Mouse (Mus musculus) cerebellum, adult 2 months (tissue): ENCODE data around the gene Cort. TPM values are rescaled to one million over a fixed set of nuclear protein-coding genes. Genes with fewer than 3 reads are reported as not detected.

Source experiments
- DNase-seq, 2 experiments: peaks; one replicate each; pipeline ENCODE4 v3.0.0; 2021
- H3K27ac ChIP-seq: fragments of 200-500 bp; 2 replicates; pipeline ENCODE4 v1.5.1; 2012; ENCODE audit warnings: low read length, control low read depth, inconsistent platforms; ENCODE audit not compliant: insufficient read depth
- H3K27me3 ChIP-seq: fragments of 200-500 bp; 2 replicates; pipeline ENCODE4 v1.6.1; 2012; ENCODE audit warnings: inconsistent platforms, mild to moderate bottlenecking, low read length, moderate library complexity; ENCODE audit not compliant: control insufficient read depth, insufficient read depth
- H3K4me1 ChIP-seq: fragments of 200-500 bp; 2 replicates; pipeline ENCODE4 v1.6.1; 2011; ENCODE audit warnings: low read length; ENCODE audit not compliant: control insufficient read depth, insufficient read depth
- H3K4me3 ChIP-seq: fragments of 200-500 bp; replicated peaks from 2 replicates; pipeline ENCODE3; 2011; ENCODE audit warnings: mild to moderate bottlenecking, low read depth, low read length, control low read depth; ENCODE audit not compliant: insufficient read depth
- CTCF ChIP-seq: fragments of 200-500 bp; IDR thresholded peaks from 2 replicates; pipeline ENCODE4 v1.5.1; 2011; ENCODE audit warnings: low read depth, mild to moderate bottlenecking, control low read depth, low read length, moderate library complexity, borderline replicate concordance; ENCODE audit not compliant: insufficient read depth
- POLR2A ChIP-seq: fragments of 200-500 bp; IDR thresholded peaks from 2 replicates; pipeline ENCODE4 v1.6.1; 2011; ENCODE audit warnings: low read length, control low read depth, borderline replicate concordance; ENCODE audit not compliant: insufficient read depth
- WGBS: fragments of 180-500 bp; shearing (Covaris S2); methylation state at CpG from one replicate; pipeline ENCODE4 v1.1.7; 2018; 5-methylcytosine and 5-hydroxymethylcytosine counted together
- polyA plus RNA-seq: library from polyadenylated mRNA; depleted of rRNA; stranded (reverse); fragments of >200 nt; gene quantifications from 2 replicates; pipeline ENCODE4 v1.2.3, GENCODE M21; 2012

Cort gene
- polyA plus RNA-seq, 1 experiment: 0.29 TPM

GRCm38 (mm10) chr4:149147528-149147927, 21.0 kb upstream of the Cort start:
- 96% methylated on average over 7 of the region's 7 CpGs for WGBS
- DNase-seq: no peak
- TF ChIP-seq POLR2A (no peak), CTCF (no peak)
- Histone ChIP-seq H3K27me3 (no peaks in the 10 kb centered on the region), H3K4me1 (no peaks in the 10 kb centered on the region), H3K4me3 (no peak overlapping the region), H3K27ac (no peak overlapping the region)

- DNase-seq: no peak
- H3K4me1 ChIP-seq: no peaks in the 10 kb centered on the region
- H3K4me3 ChIP-seq: no peak overlapping the region
- H3K27ac ChIP-seq: no peak overlapping the region
- 90% methylated on average over 4 of the region's 4 CpGs for WGBS
- no peaks in the 10 kb centered on the region for H3K27me3 ChIP-seq
- TF ChIP-seq POLR2A (no peak), CTCF (no peak)
Measured at GRCm38 (mm10) chr4:149145151-149145550, 18.6 kb upstream of the Cort start.

- peak; percentile 77 to 82 for DNase-seq
- no peaks in the 10 kb centered on the region for H3K27me3 ChIP-seq
- TF ChIP-seq CTCF: peak; percentile 93
- no peak for TF ChIP-seq POLR2A
- 8% methylated on average over 3 of the region's 3 CpGs for WGBS
- H3K4me3 ChIP-seq: no peak overlapping the region
- no peaks in the 10 kb centered on the region for H3K4me1 ChIP-seq
- H3K27ac ChIP-seq: no peak overlapping the region
Measured at GRCm38 (mm10) chr4:149144459-149144858, 17.9 kb upstream of the Cort start.

GRCm38 (mm10) chr4:149143594-149143993, 17.0 kb upstream of the Cort start:
- Histone ChIP-seq H3K4me1 (no peaks in the 10 kb centered on the region), H3K4me3 (no peak overlapping the region), H3K27me3 (no peaks in the 10 kb centered on the region), H3K27ac (no peak overlapping the region)
- DNase-seq: no peak
- WGBS: 22% methylated on average over 4 of the region's 4 CpGs
- TF ChIP-seq POLR2A: no peak
- no peak for TF ChIP-seq CTCF

- TF ChIP-seq POLR2A (no peak), CTCF (no peak)
- Histone ChIP-seq H3K4me1 (no peaks in the 10 kb centered on the region), H3K27me3 (no peaks in the 10 kb centered on the region), H3K27ac (no peak overlapping the region), H3K4me3 (no peak overlapping the region)
- DNase-seq: no peak
- WGBS: 86% methylated on average over 8 of the region's 8 CpGs
Measured at GRCm38 (mm10) chr4:149138515-149138914, 12.0 kb upstream of the Cort start.

- peak; percentile 86 for TF ChIP-seq CTCF
- TF ChIP-seq POLR2A: no peak
- H3K27ac ChIP-seq: no peak within 1 kb of the TSS
- WGBS: 1% methylated on average over 68 of the region's 68 CpGs
- peak within 1 kb of the TSS; percentile 80 for H3K4me3 ChIP-seq
- DNase-seq: peak; percentile 90 to 93
- no peaks in the 10 kb centered on the region for H3K27me3 ChIP-seq
- no peaks in the 10 kb centered on the region for H3K4me1 ChIP-seq
Measured at GRCm38 (mm10) chr4:149136982-149137770, 10.6 kb upstream of the Cort start, which contains the start of gene Cenps. Gene Cenps (minus strand): TSS chr4:149137629.

GRCm38 (mm10) chr4:149136116-149136850, 9.7 kb upstream of the Cort start:
- WGBS: 38% methylated on average over 18 of the region's 18 CpGs
- H3K4me3 ChIP-seq: no peak overlapping the region
- H3K27me3 ChIP-seq: no peaks in the 10 kb centered on the region
- H3K27ac ChIP-seq: no peak overlapping the region
- no peaks in the 10 kb centered on the region for H3K4me1 ChIP-seq
- no peak for TF ChIP-seq CTCF
- TF ChIP-seq POLR2A: no peak
- DNase-seq: peak in 1 of 2 experiments; percentile 14
